Mouse (Mus musculus): ENCODE measurements around the gene Clybl. TPM values are rescaled to one million over a fixed set of nuclear protein-coding genes. Genes with fewer than 3 reads are reported as not detected.

Gene Clybl
- 100 to 1,000 TPM; 131 to 137 TPM for total RNA-seq (2021)
- long read RNA-seq, experiment 1, transcript Clybl-201 (8 exons, 1,231 nt), result major isoform, 198 of 272 reads
- long read RNA-seq, experiment 1, partial matches to known transcripts, result 16 of 272 reads
- long read RNA-seq, experiment 1, other reads (novel, unspliced or antisense), result 58 of 272 reads
- long read RNA-seq, experiment 2, transcript Clybl-201 (8 exons, 1,231 nt), result major isoform, 103 of 184 reads
- long read RNA-seq, experiment 2, partial matches to known transcripts, result 68 of 184 reads
- long read RNA-seq, experiment 2, other reads (novel, unspliced or antisense), result 13 of 184 reads

DNA sequence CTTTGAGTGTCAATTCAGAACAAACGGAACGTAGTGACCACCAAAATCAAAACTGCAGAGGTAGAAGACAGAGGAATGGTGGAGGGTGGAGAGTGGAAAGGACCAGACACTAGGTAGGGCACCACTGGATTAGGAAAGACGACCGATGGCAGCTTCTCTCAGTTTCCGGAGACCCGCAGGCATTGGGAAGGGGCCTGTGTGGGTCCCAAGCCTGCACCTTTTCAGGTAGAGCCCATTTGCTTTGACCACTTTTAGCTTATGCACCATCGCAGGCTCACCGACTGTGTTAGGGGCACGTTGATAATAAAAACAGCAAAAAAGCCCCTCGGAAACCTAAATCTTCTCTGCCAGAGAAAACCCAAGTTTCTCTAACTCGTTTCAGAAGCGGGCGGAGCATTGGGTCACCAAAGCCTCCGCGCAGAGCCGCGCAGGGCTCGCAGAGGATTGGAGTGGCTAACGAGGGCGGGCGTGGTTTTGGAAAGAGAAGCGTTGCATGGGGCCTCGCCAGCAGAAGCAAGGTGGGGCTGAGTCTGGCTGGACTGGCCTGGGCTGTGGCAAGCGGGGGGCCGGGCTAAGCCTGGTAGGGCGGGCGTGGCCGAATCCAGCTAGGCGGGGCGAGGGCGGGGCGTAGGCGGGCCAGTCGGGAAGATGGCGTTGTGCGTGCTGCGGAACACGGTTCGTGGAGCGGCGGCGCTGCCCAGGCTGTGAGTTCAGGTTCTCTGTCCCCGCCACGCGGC lies at the start of gene Clybl:
Gene Clybl (plus strand): TSS at position 627 of the 737 bp plus-strand sequence.
- peak; percentile 98 for DNase-seq

GRCm38 (mm10) chr14:122136368-122136928 lies 45.1 kb upstream of the Clybl start:
- no peak for DNase-seq

GRCm38 (mm10) chr14:122137234-122137633 lies 44.3 kb upstream of the Clybl start:
- DNase-seq, result no peak

GRCm38 (mm10) chr14:122140126-122140525 lies 41.4 kb upstream of the Clybl start:
- DNase-seq, result no peak

DNA sequence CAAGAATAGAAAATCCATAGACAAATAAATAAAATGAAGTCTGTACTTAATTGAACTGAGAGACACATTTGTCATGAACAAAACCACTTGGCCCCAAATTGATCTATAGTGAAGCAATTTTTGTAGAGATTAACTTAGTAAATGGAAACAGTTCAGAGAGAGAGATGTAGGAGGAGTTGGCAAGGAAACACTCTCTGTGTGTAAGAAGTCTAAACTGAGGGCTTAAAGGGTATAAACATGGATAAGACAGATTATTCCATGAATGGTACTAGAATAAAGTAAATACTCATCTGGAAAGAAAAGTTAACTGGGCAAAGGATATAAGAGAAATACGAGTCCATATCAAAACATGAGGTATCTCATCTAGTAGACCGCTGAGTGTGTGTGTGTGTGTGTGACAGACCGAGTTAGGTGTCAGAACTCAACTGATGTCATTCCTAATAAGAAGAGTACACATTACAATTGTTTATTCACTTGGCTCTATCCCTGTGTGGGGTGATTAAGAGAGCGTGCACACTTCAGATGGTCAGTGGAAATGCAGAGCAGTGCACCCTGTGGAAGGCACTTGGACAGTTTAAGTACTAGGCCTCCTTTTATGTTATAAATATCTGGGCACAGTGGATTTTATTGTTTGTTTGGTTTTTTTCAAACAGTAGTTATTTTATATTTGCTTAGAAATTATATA lies 37.8 kb upstream of the Clybl start:
- no peak for DNase-seq

GRCm38 (mm10) chr14:122145374-122145773 lies 36.1 kb upstream of the Clybl start:
- DNase-seq, result no peak

- DNase-seq, result no peak
Observed at GRCm38 (mm10) chr14:122150616-122151015, 30.9 kb upstream of the Clybl start.

- DNase-seq, result no peak
Observed at GRCm38 (mm10) chr14:122157738-122158137, 23.8 kb upstream of the Clybl start.

DNA sequence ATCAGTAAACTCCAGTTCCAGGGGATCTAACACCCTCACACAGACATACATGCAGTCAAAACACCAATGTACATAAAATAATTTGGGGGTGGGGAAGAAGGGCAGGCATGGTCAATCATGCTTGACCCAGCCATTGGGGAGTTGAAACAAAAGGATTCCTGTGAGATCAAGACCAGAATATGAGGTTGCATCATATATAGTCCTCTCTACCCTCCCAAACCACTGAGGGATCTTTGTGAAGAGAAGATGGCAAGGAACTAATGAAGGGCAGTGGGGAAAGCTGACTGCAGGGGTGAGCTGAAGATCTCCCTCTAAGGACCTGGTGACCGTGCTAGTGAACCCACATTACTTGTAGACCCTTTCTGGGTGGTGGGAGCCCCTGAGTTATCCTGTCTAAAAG lies 20.6 kb upstream of the Clybl start:
- no peak for DNase-seq

DNA sequence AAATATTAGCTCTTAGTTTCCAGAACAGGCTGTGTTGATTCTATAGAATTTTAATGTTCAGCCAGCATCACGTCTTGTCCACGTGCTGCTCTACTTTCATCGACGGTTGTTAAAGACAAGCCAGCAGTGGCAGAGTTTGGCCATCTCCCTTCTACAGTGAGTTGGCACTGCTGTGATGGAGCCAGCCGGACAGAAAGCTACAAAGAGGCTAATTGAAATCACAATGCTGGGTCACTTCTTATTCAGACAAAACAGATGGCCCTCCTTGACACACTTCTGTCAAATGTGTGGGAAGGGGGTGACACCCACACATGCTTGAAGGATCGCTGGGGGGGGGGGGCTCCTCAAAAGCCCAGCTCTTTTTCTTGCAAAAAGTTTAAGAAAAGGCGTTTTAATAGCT lies 12.6 kb upstream of the Clybl start:
- DNase-seq, result no peak

DNA sequence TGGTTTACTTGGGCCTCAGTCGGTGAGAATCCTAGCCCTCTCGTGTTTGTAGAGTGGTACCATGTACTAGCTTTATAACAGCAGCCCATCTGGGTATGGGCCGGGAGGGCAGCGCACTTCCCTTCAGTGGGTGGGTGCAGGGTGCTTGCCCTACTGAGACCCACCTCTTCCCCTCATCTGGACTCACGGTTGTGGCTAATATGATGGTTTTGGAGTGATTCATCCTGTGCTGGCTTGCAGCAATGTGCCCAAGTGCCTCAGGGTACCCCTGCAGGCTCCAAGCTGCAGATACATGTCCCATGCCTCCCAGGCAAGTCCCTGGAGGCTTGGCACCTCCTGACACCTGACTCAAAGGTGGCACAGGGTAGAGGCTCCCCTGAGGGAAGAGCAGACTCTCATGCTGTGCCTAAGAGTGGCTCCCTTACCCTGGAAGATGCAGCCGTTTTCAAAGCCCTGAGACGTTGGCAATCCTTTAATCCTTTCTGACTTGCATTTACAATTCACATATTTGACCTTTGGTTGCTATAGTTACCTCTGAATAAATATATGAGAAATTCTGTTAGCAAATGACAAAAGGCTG lies 11.2 kb upstream of the Clybl start:
- no peak for DNase-seq

GRCm38 (mm10) chr14:122171031-122171430 lies 10.5 kb upstream of the Clybl start:
- no peak for DNase-seq

- no peak for DNase-seq
Observed at GRCm38 (mm10) chr14:122176263-122176798, 5.2 kb upstream of the Clybl start.

- peak; percentile 37 to 46 for DNase-seq
Observed at GRCm38 (mm10) chr14:122179262-122179661, 2.2 kb upstream of the Clybl start.

GRCm38 (mm10) chr14:122181815-122182157 lies 282 bp downstream of the Clybl start:
- no peak for DNase-seq

DNA sequence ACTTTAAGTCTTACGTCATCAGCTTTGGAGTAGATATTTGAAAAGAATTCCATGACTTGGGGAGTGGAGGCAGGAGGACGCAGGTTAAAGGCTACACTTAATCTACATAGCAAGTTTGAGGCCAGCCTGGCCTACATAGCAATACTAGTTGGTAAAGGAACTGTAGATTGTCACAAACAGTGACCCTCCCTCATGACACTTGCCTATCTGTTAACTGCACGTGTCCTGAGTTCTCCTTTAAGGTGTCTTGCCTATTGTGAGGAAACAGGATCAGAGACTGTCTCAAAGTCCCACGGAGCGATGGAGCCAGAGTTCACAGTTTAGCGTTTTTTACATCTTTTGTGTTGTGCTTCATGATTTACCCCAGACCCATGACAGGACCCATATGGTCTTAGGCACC lies 716 bp downstream of the Clybl start:
- DNase-seq, result no peak

GRCm38 (mm10) chr14:122183974-122184373 lies 2.5 kb downstream of the Clybl start:
- no peak for DNase-seq

DNA sequence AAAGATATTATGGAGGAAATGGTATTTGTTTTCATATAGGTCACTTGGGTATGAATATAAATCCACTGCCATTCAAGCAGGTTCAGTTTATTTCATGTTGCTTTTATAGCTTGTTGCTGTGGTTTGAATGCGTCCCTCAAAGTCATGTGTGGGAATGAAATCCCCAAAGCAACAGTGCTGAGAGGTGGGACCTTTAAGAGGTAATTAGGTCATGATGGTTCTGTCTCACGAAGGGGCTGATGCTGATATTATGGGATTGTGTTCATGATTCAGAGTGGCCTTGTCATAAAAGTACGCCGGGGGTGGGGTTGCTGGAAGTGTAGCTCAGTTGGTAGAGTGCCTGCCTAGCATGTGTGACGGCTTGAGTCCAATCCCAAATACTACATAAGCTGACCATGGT lies 6.7 kb downstream of the Clybl start:
- DNase-seq, result no peak

DNA sequence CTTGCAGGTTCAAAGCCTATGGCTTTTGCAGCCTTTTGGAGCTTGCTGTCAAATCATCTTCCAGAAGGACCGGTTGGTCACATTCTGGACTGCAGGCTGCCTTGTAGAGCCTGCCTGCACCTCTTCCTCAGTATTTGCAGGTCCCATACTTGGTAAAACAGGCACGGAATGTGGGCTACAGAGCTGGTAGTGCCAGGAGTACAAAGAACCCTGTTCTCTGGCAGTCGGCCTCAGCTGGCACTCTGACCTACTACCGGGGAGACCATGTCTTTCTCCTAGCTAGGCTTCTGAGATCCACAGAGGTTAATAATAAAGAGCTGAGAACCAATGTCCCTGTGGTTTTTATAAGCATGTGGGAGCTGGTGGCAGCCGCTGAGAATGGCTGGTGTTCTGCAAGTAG lies 8.4 kb downstream of the Clybl start:
- peak; percentile 14 to 33 for DNase-seq

DNA sequence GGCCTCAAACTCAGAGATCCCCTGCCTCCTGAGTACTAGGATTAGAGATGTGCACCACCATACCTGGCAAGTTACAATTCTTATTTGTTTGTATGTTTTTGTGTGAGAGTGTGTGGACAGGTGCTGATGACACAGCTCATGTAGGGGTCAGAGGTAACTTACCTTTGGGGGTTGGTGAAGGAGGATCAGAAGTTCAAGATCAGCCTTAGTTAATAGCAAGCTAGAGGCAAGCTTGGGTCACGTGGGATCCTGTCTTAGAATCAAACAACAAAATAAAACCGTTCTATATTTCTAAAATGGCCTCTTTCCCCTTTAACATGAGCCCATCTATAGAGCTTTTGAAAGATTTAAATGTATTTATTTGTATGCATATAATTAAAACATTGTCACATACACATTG lies 9.0 kb downstream of the Clybl start:
- DNase-seq, result no peak

DNA sequence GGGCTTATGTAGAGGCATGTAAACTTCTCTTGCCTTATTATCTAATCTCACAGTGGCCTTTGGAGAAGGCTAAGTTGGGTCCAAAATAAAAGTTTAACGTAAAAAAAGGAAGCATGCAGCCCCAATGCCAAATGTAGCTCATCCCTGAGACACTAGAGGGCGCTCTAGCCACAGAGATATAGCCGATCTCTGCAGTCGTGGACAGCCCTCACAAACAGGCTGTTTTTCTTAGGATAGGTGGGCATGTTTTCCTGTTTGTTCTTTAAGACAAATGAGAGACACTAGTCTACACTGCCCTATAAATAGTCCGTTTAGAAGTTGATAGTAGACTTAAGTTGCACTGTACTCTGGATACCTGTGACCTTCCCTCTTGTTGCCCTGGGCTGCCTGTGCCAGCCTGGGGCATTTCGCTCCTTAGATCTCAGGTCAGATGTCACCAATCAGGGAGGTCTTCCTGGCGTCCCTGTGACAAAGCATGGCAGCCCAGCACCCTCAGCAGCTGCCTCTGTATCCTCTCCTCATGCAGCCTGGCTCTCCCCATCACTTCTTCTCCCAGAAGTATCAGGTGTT lies 9.5 kb downstream of the Clybl start:
- DNase-seq, result peak; percentile 43 to 73

DNA sequence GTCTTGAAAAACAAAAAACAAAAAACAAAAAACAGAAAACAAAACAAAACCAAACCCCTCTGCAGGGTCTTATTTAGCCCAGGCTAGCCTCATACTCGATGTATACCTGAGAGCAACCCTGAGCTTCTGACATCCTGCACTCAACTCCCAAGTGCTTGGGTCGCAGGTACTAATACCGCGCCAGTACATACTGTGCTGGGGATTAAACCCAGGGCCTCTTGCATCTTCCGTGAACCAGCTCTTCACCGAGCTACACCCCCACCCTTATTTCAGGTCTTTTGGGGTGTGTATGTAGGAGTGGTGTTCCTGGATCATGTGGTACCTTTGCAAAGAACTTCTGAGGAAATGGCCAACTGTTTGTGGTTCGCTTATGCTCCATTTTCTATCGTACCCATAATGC lies 13.1 kb downstream of the Clybl start:
- no peak for DNase-seq
